ENCODE assay signal across 13 mouse cellular contexts in the genomic region with DNA sequence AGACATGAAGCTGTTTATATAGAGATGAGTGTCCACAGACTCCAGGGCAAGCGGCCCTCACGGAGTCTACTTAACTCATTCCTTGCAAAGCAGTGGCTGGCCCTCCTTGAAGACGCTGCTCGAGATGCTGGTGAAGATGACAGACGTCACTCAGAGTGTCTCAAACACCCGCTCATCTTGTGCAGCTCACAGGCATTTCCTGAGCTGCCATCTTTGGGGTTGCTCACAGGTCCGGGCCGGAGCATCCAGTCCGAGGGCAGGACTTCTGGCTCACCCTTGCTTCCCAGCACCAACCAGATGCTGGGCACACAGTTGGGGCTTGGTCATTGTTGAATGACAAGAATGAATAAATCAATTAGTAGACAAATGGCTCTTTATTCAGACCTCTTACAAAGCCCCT. TPM values are rescaled to one million over a fixed set of nuclear protein-coding genes. Genes with fewer than 3 reads are reported as not detected.
DNase-seq lines count a peak whose midpoint lies in the region; ATAC-seq and TF ChIP-seq lines count a peak whose summit lies in the region.
"Had no signal": no experiment of that assay in that cellular context is flagged by ENCODE, and none has a peak within 500 bp of the region (broad histone marks: within the 10 kb centered on the region; RNA-seq: fewer than 3 reads in every experiment).

No protein-coding gene starts in this region.

- H3K27me3 ChIP-seq in intestine, embryonic 14.5 days (replicated peaks; ENCODE audit: control insufficient read depth, insufficient read depth, low read length): no peaks in the 10 kb centered on the region
- no peaks in the 10 kb centered on the region for H3K27me3 ChIP-seq in intestine, postnatal 0 days (replicated peaks; ENCODE audit: control insufficient read depth, insufficient read depth, low read length)
- no peaks in the 10 kb centered on the region; the same call in 1 of the 2 replicates for H3K27me3 ChIP-seq in embryonic facial prominence, embryonic 12.5 days
- no peaks in the 10 kb centered on the region for H3K27me3 ChIP-seq in forebrain, postnatal 0 days (ENCODE audit: insufficient read depth, low read length)
- no peaks in the 10 kb centered on the region for H3K27me3 ChIP-seq in midbrain, embryonic 13.5 days
- H3K27me3 ChIP-seq: CH12.LX had no signal

- H3K4me2 ChIP-seq in intestine, embryonic 14.5 days (ENCODE audit: low read length): 0 out of 2 replicates have a peak overlapping the region, but pooled peaks have one; percentile 88
- H3K4me2 ChIP-seq in intestine, postnatal 0 days (replicated peaks; ENCODE audit: low read depth): no peak overlapping the region
- peak overlapping the region; percentile 76; the same call in 1 of the 2 replicates for H3K4me2 ChIP-seq in embryonic facial prominence, embryonic 12.5 days (replicated peaks)
- H3K4me2 ChIP-seq in forebrain, postnatal 0 days (ENCODE audit: low read depth): no peak overlapping the region; the same call in 1 of the 2 replicates
- H3K4me2 ChIP-seq in midbrain, embryonic 13.5 days (replicated peaks): 0 out of 2 replicates have a peak overlapping the region, but pooled peaks have one; percentile 90

- no peak for DNase-seq in intestine, embryonic 14.5 days (ENCODE audit: low spot score)
- no peak for DNase-seq in forebrain, postnatal 0 days
- DNase-seq in urinary bladder, postnatal 10 days (ENCODE audit: low spot score): no peak
- no peak for DNase-seq in right cerebral cortex, postnatal 14 days
- no peak for DNase-seq in urinary bladder, postnatal 14 days (ENCODE audit: low spot score)
- DNase-seq: cerebellum, postnatal 14 days; kidney, adult 18-20 months; layer of hippocampus, adult 9-11 months had no signal

- no peak overlapping the region for H3K4me3 ChIP-seq in intestine, embryonic 14.5 days (ENCODE audit: low read depth, low read length)
- no peak overlapping the region for H3K4me3 ChIP-seq in intestine, postnatal 0 days (ENCODE audit: low read depth, low read length)
- H3K4me3 ChIP-seq in embryonic facial prominence, embryonic 12.5 days: no peak overlapping the region
- no peak overlapping the region for H3K4me3 ChIP-seq in forebrain, postnatal 0 days (ENCODE audit: low read depth, low read length)
- no peak overlapping the region for H3K4me3 ChIP-seq in midbrain, embryonic 13.5 days (replicated peaks)

- H3K4me1 ChIP-seq in intestine, embryonic 14.5 days (replicated peaks; ENCODE audit: control insufficient read depth, insufficient read depth, low read length): peaks cover 9% of the 10 kb centered on the region
- H3K4me1 ChIP-seq in intestine, postnatal 0 days (replicated peaks; ENCODE audit: control insufficient read depth, insufficient read depth, low read length): 0 out of 2 replicates have a peak, but pooled peaks cover 4% of the 10 kb centered on the region
- peaks cover 9% of the 10 kb centered on the region; the same call in 1 of the 2 replicates for H3K4me1 ChIP-seq in embryonic facial prominence, embryonic 12.5 days
- H3K4me1 ChIP-seq in forebrain, postnatal 0 days (ENCODE audit: insufficient read depth): peaks cover 3% of the 10 kb centered on the region; the same call in 1 of the 2 replicates
- H3K4me1 ChIP-seq in midbrain, embryonic 13.5 days (replicated peaks): peaks cover 22% of the 10 kb centered on the region

- no peaks in the 10 kb centered on the region for H3K9me3 ChIP-seq in intestine, embryonic 14.5 days (ENCODE audit: control insufficient read depth, low read length)
- H3K9me3 ChIP-seq in intestine, postnatal 0 days (ENCODE audit: control insufficient read depth): no peaks in the 10 kb centered on the region
- H3K9me3 ChIP-seq in embryonic facial prominence, embryonic 12.5 days: no peaks in the 10 kb centered on the region
- no peaks in the 10 kb centered on the region for H3K9me3 ChIP-seq in forebrain, postnatal 0 days (ENCODE audit: low read length)
- no peaks in the 10 kb centered on the region for H3K9me3 ChIP-seq in midbrain, embryonic 13.5 days

- no peak overlapping the region for H3K27ac ChIP-seq in intestine, embryonic 14.5 days (ENCODE audit: low read depth)
- H3K27ac ChIP-seq in intestine, postnatal 0 days (ENCODE audit: low read depth, low read length): no peak overlapping the region
- peak overlapping the region; percentile 38; the same call in 1 of the 2 replicates for H3K27ac ChIP-seq in embryonic facial prominence, embryonic 12.5 days
- 0 out of 2 replicates have a peak overlapping the region, but pooled peaks have one; percentile 70 for H3K27ac ChIP-seq in forebrain, postnatal 0 days (ENCODE audit: low read depth, low read length)
- H3K27ac ChIP-seq in midbrain, embryonic 13.5 days: no peak overlapping the region

- no peaks in the 10 kb centered on the region for H3K36me3 ChIP-seq in intestine, embryonic 14.5 days (ENCODE audit: control insufficient read depth, insufficient read depth, low read length)
- H3K36me3 ChIP-seq in intestine, postnatal 0 days (ENCODE audit: control insufficient read depth, insufficient read depth): no peaks in the 10 kb centered on the region
- no peaks in the 10 kb centered on the region for H3K36me3 ChIP-seq in embryonic facial prominence, embryonic 12.5 days
- H3K36me3 ChIP-seq in forebrain, postnatal 0 days (ENCODE audit: insufficient read depth): no peaks in the 10 kb centered on the region
- no peaks in the 10 kb centered on the region for H3K36me3 ChIP-seq in midbrain, embryonic 13.5 days

- ATAC-seq in intestine, embryonic 14.5 days (replicated peaks; ENCODE audit: low FRiP score, low TSS enrichment, low read depth): no peak
- ATAC-seq in intestine, postnatal 0 days: no peak
- no peak for ATAC-seq in embryonic facial prominence, embryonic 12.5 days (ENCODE audit: insufficient number of reproducible peaks, insufficient read depth, low FRiP score, low TSS enrichment)
- no peak for ATAC-seq in forebrain, postnatal 0 days
- peak; percentile 2; the same call in 1 of the 2 replicates for ATAC-seq in midbrain, embryonic 13.5 days

- no peak for TF ChIP-seq CTCF in intestine, postnatal 0 days (IDR thresholded peaks at IDR 0.05; ENCODE audit: low read depth)
- TF ChIP-seq CTCF in forebrain, postnatal 0 days (IDR thresholded peaks at IDR 0.05; ENCODE audit: low read depth): no peak

- WGBS in intestine, embryonic 14.5 days: 74% methylated on average over 9 of the region's 9 CpGs
- WGBS in intestine, postnatal 0 days: 83% methylated on average over 9 of the region's 9 CpGs
- 83% methylated on average over 9 of the region's 9 CpGs for WGBS in embryonic facial prominence, embryonic 12.5 days
- WGBS in forebrain, postnatal 0 days: 69% methylated on average over 9 of the region's 9 CpGs
- WGBS in midbrain, embryonic 13.5 days: 78% methylated on average over 9 of the region's 9 CpGs

- H3K9ac ChIP-seq in intestine, embryonic 14.5 days (ENCODE audit: low read length): no peak overlapping the region
- no peak overlapping the region for H3K9ac ChIP-seq in intestine, postnatal 0 days (ENCODE audit: low read depth, low read length)
- no peak overlapping the region for H3K9ac ChIP-seq in embryonic facial prominence, embryonic 12.5 days
- no peak overlapping the region for H3K9ac ChIP-seq in forebrain, postnatal 0 days
- no peak overlapping the region for H3K9ac ChIP-seq in midbrain, embryonic 13.5 days (replicated peaks)

RNA-seq across cellular contexts. Expression of gene Rsg1, which starts 0.9 kb away (rescaled TPM):
- polyA plus RNA-seq in intestine, embryonic 14.5 days (2014; fragmentation: Nextera tagmentation; extraction: Ambion mirVana): 4.6 and 4.9 TPM in 2 replicates
- 0.97 and 0.98 TPM in 2 replicates for polyA plus RNA-seq in intestine, postnatal 0 days (2015; fragmentation: Nextera tagmentation; extraction: Ambion mirVana)
- polyA plus RNA-seq in embryonic facial prominence, embryonic 12.5 days (2016; fragmentation: Nextera tagmentation; extraction: Ambion mirVana): 7.6 and 8.6 TPM in 2 replicates
- 4.5 and 6.9 TPM in 2 replicates for total RNA-seq in forebrain, postnatal 0 days (2014; rRNA removed)
- 3.7 and 5.2 TPM in 2 replicates for polyA plus RNA-seq in forebrain, postnatal 0 days (2015; fragmentation: Nextera tagmentation; extraction: Ambion mirVana)
- polyA plus RNA-seq in midbrain, embryonic 13.5 days (2015; fragmentation: Nextera tagmentation; extraction: Ambion mirVana): 6.4 and 8.9 TPM in 2 replicates

RNA-seq across cellular contexts. Expression of gene Arhgef19, which starts 26.4 kb away (rescaled TPM):
- 14.2 and 15.8 TPM in 2 replicates for polyA plus RNA-seq in intestine, embryonic 14.5 days (2014; fragmentation: Nextera tagmentation; extraction: Ambion mirVana)
- 4.5 and 6.3 TPM in 2 replicates for polyA plus RNA-seq in intestine, postnatal 0 days (2015; fragmentation: Nextera tagmentation; extraction: Ambion mirVana)
- 17.0 and 19.2 TPM in 2 replicates for polyA plus RNA-seq in embryonic facial prominence, embryonic 12.5 days (2016; fragmentation: Nextera tagmentation; extraction: Ambion mirVana)
- total RNA-seq in forebrain, postnatal 0 days (2014; rRNA removed): 0.95 and 1.6 TPM in 2 replicates
- polyA plus RNA-seq in forebrain, postnatal 0 days (2015; fragmentation: Nextera tagmentation; extraction: Ambion mirVana): 0.52 and 0.90 TPM in 2 replicates
- polyA plus RNA-seq in midbrain, embryonic 13.5 days (2015; fragmentation: Nextera tagmentation; extraction: Ambion mirVana): 0.93 and 0.98 TPM in 2 replicates
- total RNA-seq: monocyte, adult 5-6 weeks had no signal

Comparison
In these comparisons a context has a peak if more than half of its experiments do, and no peak if none do; other contexts are left out.
1. H3K4me2 ChIP-seq: peak in intestine, embryonic 14.5 days (single experiment), embryonic facial prominence, embryonic 12.5 days (single experiment) and midbrain, embryonic 13.5 days (single experiment); none in intestine, postnatal 0 days (single experiment) and forebrain, postnatal 0 days (single experiment).
2. H3K27ac ChIP-seq: peak in embryonic facial prominence, embryonic 12.5 days (single experiment) and forebrain, postnatal 0 days (single experiment); none in intestine, embryonic 14.5 days (single experiment), intestine, postnatal 0 days (single experiment) and midbrain, embryonic 13.5 days (single experiment).